Mouse (Mus musculus): ENCODE measurements around the gene Ech1.

The Ech1 gene

DNA sequence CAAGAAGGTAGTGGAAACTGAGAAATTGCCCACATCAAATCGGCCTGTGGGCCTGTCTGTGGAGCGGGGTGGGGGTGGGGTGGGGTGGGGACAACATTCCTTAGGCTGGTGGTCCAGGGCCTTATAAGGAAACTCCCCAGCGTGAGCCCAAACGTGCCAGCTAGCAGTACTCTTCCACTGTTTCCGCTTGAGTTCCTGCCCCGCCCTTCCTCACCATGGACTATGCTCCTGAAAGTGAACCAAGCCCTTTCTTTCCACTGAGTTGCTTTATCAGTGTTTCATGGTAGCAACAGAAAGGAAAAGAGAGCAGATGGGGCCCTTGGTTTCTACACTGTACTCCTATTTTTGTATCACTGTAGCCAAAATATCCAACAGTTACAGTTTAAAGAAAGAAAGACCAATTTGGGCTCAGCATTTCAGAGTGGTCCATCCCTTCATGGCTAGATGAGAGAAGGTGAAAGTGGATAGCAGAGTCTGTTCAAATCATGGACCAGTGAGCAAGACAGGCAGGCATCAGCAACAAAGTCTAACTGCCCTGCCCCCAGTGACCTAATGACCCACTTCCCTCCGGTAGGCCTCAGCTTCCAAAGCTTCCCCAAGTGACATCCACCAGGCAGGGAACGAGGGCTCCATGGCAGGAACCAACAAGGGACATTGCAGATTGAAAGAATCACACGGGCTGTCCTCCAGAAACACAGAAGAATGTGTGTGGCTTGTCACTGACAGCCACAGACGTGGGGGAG is 22.0 kb upstream of the Ech1 start:
- in situ Hi-C loops (cut with MboI; ENCODE audit: low sequenced_read_pairs), result no loop called here

- in situ Hi-C loops (cut with MboI; ENCODE audit: low sequenced_read_pairs), result no loop called here
Measured at GRCm38 (mm10) chr7:28803756-28804155, 21.3 kb upstream of the Ech1 start.

DNA sequence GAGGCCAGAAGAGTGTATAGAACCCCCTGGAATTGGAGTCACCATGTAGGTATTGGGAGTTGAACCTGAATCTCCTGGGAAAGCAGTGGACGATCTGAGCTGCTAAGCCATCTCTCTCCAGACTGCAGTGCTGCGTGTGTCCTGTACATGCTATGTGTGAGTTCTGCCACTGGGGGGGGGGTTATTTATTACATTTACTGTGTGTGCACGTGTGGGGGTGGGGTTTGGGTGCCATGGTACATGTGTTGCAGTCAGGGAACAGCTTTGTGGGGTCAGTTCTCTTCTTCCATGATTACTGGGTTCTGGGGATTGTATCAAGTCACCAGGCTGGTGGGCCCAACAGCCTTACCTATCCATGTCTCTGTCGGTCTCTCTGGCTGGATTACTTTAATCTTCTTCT is 18.1 kb upstream of the Ech1 start:
- in situ Hi-C loops (cut with MboI; ENCODE audit: low sequenced_read_pairs), result no loop called here

- in situ Hi-C loops (cut with MboI; ENCODE audit: low sequenced_read_pairs), result no loop called here
Measured at GRCm38 (mm10) chr7:28807641-28808220, 17.3 kb upstream of the Ech1 start.

DNA sequence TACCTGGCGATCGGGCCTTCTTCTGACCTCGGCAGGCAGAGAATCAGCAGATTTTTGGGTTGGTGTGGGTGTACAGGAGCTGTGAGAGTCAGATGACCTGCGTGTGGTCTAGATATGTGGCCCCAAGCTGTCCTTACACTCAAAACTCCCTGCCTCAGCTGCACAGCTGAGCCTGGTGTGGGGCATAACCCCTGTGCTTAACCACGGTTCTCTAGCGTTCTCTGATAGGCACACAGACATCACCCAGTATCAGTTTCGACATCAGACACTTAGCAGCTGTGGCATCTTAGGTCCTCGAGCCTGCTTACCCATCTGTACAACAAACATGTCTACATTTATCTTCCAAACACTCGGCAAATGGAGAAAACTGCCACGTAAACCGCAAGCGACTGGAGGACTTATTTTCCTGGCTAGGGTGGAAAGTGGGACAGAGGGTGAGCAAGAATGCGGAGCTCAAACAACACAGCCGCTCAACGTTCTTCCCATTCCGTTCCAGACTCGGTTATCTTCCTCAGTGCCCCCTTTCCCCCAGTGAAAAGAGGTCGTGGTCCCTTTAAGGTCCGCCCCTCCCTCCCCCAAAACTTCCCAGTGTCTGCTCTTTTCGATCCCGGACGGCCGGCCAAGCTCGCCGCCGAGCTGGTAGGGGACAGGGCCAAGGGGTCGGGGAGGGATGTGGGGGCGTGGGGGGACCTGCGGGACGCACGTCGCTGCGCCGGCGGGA is 16.6 kb upstream of the Ech1 start, which contains the start of gene Hnrnpl:
Gene Hnrnpl, plus strand, starts transcription at position 321 of the 721 bp plus-strand sequence.
- in situ Hi-C loops (cut with MboI; ENCODE audit: low sequenced_read_pairs), result no loop called here

DNA sequence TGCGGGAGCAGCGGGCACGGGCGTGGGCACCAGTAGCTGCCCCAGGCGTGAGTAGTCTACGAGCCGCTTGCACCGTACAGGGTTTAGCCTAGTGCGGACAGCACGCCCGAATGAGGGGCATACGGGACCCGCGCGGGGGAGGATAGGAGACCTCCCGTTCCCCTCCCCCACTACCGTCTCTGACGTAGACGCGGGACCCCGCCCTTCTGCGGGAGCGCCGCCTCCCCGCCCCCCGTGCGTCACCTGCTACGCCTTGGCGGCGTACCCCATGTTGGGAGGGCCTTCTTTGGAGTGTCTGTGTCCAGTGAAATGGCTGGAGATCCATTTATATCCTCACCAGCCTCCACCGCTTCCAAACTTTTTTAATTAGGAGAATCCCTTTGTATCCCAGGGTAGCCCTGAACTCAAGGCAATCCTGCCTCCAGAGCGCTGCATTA is 16.0 kb upstream of the Ech1 start:
- in situ Hi-C loops (cut with MboI; ENCODE audit: low sequenced_read_pairs), result no loop called here

- in situ Hi-C loops (cut with MboI; ENCODE audit: low sequenced_read_pairs), result no loop called here
Measured at GRCm38 (mm10) chr7:28809401-28810089, 15.5 kb upstream of the Ech1 start.

- in situ Hi-C loops (cut with MboI; ENCODE audit: low sequenced_read_pairs), result no loop called here
Measured at GRCm38 (mm10) chr7:28810107-28811066, 14.6 kb upstream of the Ech1 start.

GRCm38 (mm10) chr7:28811228-28811627 is 13.8 kb upstream of the Ech1 start:
- in situ Hi-C loops (cut with MboI; ENCODE audit: low sequenced_read_pairs), result no loop called here

DNA sequence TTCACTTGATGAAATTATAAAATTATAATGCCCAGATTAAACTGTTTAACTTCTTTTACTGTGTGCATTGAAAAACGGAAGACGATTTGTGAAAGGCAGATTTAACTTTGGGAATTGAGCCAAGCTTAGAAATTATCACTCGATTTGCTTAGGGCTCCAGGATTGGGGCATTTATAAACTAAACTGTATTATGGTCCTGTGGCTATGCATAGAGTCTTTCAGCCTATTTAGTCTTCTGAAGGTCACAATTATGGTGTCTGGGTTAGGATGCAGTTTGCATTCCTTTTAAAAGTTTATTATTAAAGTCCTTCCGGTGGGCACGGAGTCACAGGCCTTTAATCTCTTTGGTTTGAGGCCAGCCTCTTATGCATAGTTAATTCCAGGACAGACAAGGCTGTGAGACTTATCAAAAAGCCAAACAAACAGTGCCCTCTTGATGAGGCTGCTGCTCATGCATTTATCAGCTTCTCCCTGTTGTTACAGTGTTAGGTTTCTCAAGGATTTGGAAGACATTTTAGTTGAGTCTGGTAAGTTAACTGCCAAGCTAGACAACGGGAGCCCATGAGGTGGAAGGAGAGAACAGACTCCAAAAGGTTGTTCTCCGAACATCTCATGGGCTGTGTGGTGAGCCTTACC is 13.3 kb upstream of the Ech1 start:
- in situ Hi-C loops (cut with MboI; ENCODE audit: low sequenced_read_pairs), result no loop called here

- in situ Hi-C loops (cut with MboI; ENCODE audit: low sequenced_read_pairs), result no loop called here
Measured at GRCm38 (mm10) chr7:28812436-28812835, 12.6 kb upstream of the Ech1 start.

GRCm38 (mm10) chr7:28812949-28813348 is 12.1 kb upstream of the Ech1 start:
- in situ Hi-C loops (cut with MboI; ENCODE audit: low sequenced_read_pairs), result no loop called here

DNA sequence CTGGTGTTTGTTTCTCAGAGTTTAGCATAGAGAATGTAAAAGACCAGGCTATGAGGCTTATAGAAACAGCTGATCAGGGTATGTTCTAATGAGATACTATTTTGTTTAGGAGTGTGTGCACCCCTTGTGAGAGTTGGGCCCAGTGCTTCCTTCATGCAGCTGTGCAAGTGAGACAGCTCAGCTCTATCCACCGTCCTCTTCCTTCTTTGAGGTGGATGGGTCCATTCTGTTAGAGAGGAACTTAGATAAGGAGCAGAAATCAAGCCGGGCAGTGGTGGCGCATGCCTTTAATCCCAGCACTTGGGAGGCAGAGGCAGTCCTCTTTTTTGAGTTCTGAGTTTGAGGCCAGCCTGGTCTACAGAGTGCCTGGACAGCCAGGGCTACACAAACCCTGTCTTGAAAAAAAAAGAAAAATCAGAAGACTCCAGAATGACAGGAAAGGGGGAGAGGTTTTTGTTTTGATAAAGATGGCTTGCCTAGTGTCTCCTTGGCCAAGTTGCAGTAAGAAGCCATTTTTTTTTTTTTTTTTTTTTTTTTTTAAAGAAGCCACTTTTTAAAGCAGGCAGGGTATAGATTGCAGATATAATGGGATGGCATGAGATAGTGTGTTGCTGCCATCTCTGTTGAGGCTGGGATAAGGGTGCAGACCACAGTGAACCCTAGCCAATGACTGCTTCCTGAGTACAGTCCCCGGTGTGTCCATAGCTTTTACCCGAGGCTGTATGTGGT is 10.5 kb upstream of the Ech1 start:
- in situ Hi-C loops (cut with MboI; ENCODE audit: low sequenced_read_pairs), result no loop called here

GRCm38 (mm10) chr7:28815230-28815629 is 9.8 kb upstream of the Ech1 start:
- in situ Hi-C loops (cut with MboI; ENCODE audit: low sequenced_read_pairs), result no loop called here

DNA sequence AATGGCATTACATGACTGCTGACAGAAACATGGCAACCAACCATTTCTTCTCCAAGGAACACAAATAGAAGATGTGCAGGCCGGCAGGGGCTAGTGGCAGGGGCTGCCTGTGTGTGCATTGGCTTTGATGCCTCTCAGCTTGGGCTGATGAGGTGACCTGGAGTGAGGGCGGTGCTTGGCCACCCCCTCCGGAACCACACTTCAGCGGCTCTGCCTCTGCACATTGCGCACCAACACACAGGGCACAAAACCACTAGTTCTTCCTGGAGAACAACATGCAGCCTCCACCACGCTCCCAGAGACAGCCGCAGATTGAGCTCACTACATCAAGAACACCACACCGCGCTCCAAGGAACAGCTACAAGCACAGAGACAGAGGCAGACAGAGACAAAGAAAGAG is 8.8 kb upstream of the Ech1 start:
- in situ Hi-C loops (cut with MboI; ENCODE audit: low sequenced_read_pairs), result no loop called here

DNA sequence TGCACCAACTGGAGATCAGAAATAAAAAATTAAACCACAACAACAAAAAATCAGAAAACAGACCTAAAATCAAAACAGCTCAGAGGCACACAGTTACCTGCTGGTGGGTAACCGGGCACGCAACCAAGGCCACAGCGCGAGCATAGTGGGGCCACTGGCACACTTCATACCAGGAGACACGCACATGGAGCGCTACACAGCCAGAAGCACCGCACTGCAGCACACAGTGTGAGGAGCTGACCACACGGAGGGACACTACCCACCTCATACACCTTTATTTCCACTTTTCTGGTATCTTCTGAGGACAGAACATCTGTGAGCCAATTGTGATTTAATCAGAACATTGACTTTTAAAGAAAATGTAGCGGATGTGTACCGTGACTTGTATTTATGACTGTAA is 8.1 kb upstream of the Ech1 start:
- in situ Hi-C loops (cut with MboI; ENCODE audit: low sequenced_read_pairs), result no loop called here

DNA sequence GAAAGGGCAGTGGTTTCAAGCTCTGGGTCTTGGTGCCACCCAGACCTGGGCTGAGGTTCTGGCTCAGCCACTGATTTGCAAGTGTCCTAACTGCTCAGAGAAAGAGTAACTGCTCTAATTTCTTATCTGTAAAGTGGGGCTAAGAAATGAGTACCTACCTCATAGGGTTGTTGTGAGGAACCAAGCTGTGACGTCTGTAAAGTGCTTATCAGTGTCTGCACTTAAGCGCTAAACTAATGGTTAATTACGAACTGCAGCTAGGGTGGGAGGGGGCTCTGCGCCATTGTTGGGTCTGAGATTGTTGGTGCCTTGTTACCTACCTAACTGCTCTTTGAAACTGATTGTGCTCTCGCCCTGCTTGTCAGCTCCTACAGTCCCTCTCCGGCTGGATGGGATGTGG is 7.5 kb upstream of the Ech1 start:
- in situ Hi-C loops (cut with MboI; ENCODE audit: low sequenced_read_pairs), result no loop called here

DNA sequence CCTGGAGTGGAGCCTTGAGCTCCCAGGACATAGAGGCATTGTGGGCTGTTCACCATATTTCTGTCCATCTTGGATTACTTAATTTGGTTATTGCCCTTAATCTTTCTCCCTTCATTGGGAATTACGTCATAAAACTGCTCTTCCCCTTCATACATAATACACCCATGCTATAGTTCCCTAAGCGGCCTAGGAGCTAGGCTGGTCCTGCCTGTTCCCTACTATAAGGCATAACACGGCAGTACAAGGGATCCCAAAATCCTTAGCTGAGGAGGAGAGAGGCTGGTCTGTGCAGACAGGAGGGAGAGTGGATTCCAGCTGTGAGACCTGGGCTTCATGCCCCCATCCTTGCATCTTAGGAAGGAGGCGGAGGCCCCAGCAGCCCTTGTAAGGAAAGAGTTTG is 7.1 kb upstream of the Ech1 start:
- in situ Hi-C loops (cut with MboI; ENCODE audit: low sequenced_read_pairs), result no loop called here

GRCm38 (mm10) chr7:28818436-28818835 is 6.6 kb upstream of the Ech1 start:
- in situ Hi-C loops (cut with MboI; ENCODE audit: low sequenced_read_pairs), result no loop called here

Data from CH12F3 (cell line).